In the genomic region with DNA sequence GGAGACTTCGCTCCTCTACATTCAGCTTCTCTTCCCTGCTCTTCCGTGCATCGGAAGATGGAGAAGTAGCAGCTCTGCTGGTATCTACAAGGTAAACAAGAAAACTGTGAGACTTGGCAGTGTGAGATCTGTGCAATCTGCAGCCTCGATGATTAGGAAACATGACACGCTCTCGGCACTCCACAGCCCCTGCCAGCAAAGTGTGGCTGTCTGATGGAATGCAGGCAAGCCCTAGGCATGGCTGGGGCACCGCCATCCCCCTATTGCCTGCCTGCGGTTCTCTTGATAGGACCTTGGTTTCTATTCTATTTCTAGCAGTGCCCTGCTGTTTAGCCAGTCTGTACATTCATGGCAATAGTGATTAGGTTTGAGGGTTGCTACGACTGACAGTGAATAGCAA, we compare ENCODE assay signal across 8 mouse cellular contexts. TPM values are rescaled to one million over a fixed set of nuclear protein-coding genes. Genes with fewer than 3 reads are reported as not detected.
DNase-seq lines count a peak whose midpoint lies in the region; ATAC-seq lines count a peak whose summit lies in the region.

No protein-coding gene starts in this region.

- no peak for ATAC-seq in limb, embryonic 13.5 days (ENCODE audit: low FRiP score, low read depth)
- ATAC-seq in granulocyte monocyte progenitor cell, adult 5-6 weeks (replicated peaks; ENCODE audit: poor library complexity, severe bottlenecking), result peak; percentile 20

- peak; percentile 39 for DNase-seq in adrenal gland, adult 2 months
- DNase-seq in adrenal gland, postnatal 25 days, result no peak
- no peak for DNase-seq in limb, embryonic 10.5 days (ENCODE audit: low spot score)
- DNase-seq in lung, postnatal 4 days, result peak; percentile 33 to 59
- no peak for DNase-seq in right cerebral cortex, postnatal 14 days
- no peak for DNase-seq in spleen, adult 18-20 months

- H3K27me3 ChIP-seq in limb, embryonic 13.5 days, result no peaks in the 10 kb centered on the region
- H3K27me3 ChIP-seq in limb, embryonic 10.5 days (ENCODE audit: low read depth, poor library complexity, severe bottlenecking), result no peaks in the 10 kb centered on the region

- H3K36me3 ChIP-seq in limb, embryonic 13.5 days, result no peaks in the 10 kb centered on the region
- H3K36me3 ChIP-seq in limb, embryonic 10.5 days, result no peaks in the 10 kb centered on the region

- no peaks in the 10 kb centered on the region for H3K9me3 ChIP-seq in limb, embryonic 13.5 days
- H3K9me3 ChIP-seq in limb, embryonic 10.5 days (replicated peaks), result no peaks in the 10 kb centered on the region

- no peak overlapping the region for H3K27ac ChIP-seq in limb, embryonic 13.5 days
- H3K27ac ChIP-seq in limb, embryonic 10.5 days, result no peak overlapping the region

- WGBS in limb, embryonic 13.5 days, result 50% methylated on average over 9 of the region's 9 CpGs
- WGBS in limb, embryonic 10.5 days, result 65% methylated on average over 9 of the region's 9 CpGs

- H3K4me2 ChIP-seq in limb, embryonic 13.5 days (replicated peaks), result 0 out of 2 replicates have a peak overlapping the region, but pooled peaks have one; percentile 2

- no peak overlapping the region for H3K9ac ChIP-seq in limb, embryonic 13.5 days

- H3K4me1 ChIP-seq in limb, embryonic 13.5 days, result peaks cover 42% of the 10 kb centered on the region
- peaks cover 41% of the 10 kb centered on the region for H3K4me1 ChIP-seq in limb, embryonic 10.5 days

- no peak overlapping the region for H3K4me3 ChIP-seq in limb, embryonic 13.5 days
- H3K4me3 ChIP-seq in limb, embryonic 10.5 days, result no peak overlapping the region

RNA-seq across cellular contexts. Expression of gene Ptpre, which starts 59.7 kb away (rescaled TPM):
- 1 to 10 TPM; 3.5 to 8.1 TPM for total RNA-seq in adrenal gland, adult 2 months (2021)
- 1.4 and 1.9 TPM in 2 replicates for polyA plus RNA-seq in adrenal gland, adult 2 months (2012; rRNA removed)
- 6.5 and 8.1 TPM in 2 replicates for total RNA-seq in adrenal gland, postnatal 25 days (2021)
- polyA plus RNA-seq in limb, embryonic 13.5 days (2015; fragmentation: Nextera tagmentation; extraction: Ambion mirVana), result 3.0 and 3.5 TPM in 2 replicates
- 0.58 and 0.64 TPM in 2 replicates for polyA plus RNA-seq in limb, embryonic 10.5 days (2016; fragmentation: Nextera tagmentation; extraction: Ambion mirVana)
- 74.9 and 86.6 TPM in 2 replicates for total RNA-seq in granulocyte monocyte progenitor cell, adult 5-6 weeks (2014; fragmentation: Nextera tagmentation)
- 48.3 and 49.8 TPM in 2 replicates for total RNA-seq in granulocyte monocyte progenitor cell, adult 5-6 weeks (2017)

Comparison
In these comparisons a context has a peak if more than half of its experiments do, and no peak if none do; other contexts are left out.
1. DNase-seq: peak in adrenal gland, adult 2 months (single experiment) and lung, postnatal 4 days (2 of 2); none in adrenal gland, postnatal 25 days (single experiment), limb, embryonic 10.5 days (single experiment), right cerebral cortex, postnatal 14 days (single experiment) and spleen, adult 18-20 months (0 of 2).